In the genomic region with DNA sequence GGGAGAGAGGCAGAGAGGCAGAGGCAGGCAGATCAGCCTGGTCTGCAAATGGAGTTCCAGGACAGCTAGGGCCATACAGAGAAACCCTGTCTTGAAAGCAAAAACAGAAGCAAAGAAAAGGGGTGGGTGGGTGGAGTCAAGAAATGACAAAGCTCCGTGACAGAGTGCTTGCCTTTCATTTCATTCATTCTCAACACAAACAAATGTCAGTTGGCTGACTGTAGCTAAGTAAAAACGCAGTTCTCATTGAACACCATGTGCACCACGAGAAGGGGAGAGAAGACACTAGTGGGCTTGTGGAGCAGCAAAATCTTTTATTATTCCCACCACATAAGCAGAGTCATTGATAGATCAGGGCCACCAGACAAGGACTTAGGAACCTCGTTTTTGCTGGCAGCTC, we compare ENCODE assay signal across 33 mouse cellular contexts. TPM values are rescaled to one million over a fixed set of nuclear protein-coding genes. Genes with fewer than 3 reads are reported as not detected.
DNase-seq lines count a peak whose midpoint lies in the region; ATAC-seq and TF ChIP-seq lines count a peak whose summit lies in the region.
"Had no signal": no experiment of that assay in that cellular context is flagged by ENCODE, and none has a peak within 500 bp of the region (broad histone marks: within the 10 kb centered on the region; RNA-seq: fewer than 3 reads in every experiment).

No protein-coding gene starts in this region.

- TF ChIP-seq POLR2A in cerebellum, adult 2 months (IDR thresholded peaks at IDR 0.05; ENCODE audit: borderline replicate concordance, insufficient read depth, low read length) = no peak

- peaks cover 16% of the 10 kb centered on the region for H3K4me1 ChIP-seq in cerebellum, adult 2 months (ENCODE audit: control insufficient read depth, insufficient read depth, low read length)
- no peaks in the 10 kb centered on the region for H3K4me1 ChIP-seq in forebrain, postnatal 0 days (ENCODE audit: insufficient read depth)
- H3K4me1 ChIP-seq in forebrain, embryonic 11.5 days (replicated peaks; ENCODE audit: control insufficient read depth, insufficient read depth, low read length) = no peaks in the 10 kb centered on the region
- H3K4me1 ChIP-seq in liver, embryonic 13.5 days (replicated peaks) = peaks cover 58% of the 10 kb centered on the region
- H3K4me1 ChIP-seq in liver, embryonic 15.5 days (replicated peaks) = peaks cover 38% of the 10 kb centered on the region

- no peaks in the 10 kb centered on the region for H3K36me3 ChIP-seq in forebrain, postnatal 0 days (ENCODE audit: insufficient read depth)
- H3K36me3 ChIP-seq in forebrain, embryonic 11.5 days (ENCODE audit: control insufficient read depth, insufficient read depth, low read length) = no peaks in the 10 kb centered on the region
- no peaks in the 10 kb centered on the region for H3K36me3 ChIP-seq in liver, embryonic 13.5 days
- H3K36me3 ChIP-seq in liver, embryonic 15.5 days (replicated peaks) = no peaks in the 10 kb centered on the region
- H3K36me3 ChIP-seq: midbrain, embryonic 15.5 days; neural tube, embryonic 13.5 days had no signal

- WGBS in cerebellum, adult 2 months = 25% methylated on average over 4 of the region's 4 CpGs
- 12% methylated on average over 4 of the region's 4 CpGs for WGBS in forebrain, postnatal 0 days
- 46% methylated on average over 4 of the region's 4 CpGs for WGBS in forebrain, embryonic 11.5 days
- WGBS in liver, embryonic 13.5 days (ENCODE audit: insufficient replicate concordance) = 38% methylated on average over 4 of the region's 4 CpGs
- WGBS in liver, embryonic 15.5 days (ENCODE audit: insufficient replicate concordance) = 46% methylated on average over 4 of the region's 4 CpGs

- H3K27me3 ChIP-seq in cerebellum, adult 2 months (ENCODE audit: control insufficient read depth, insufficient read depth, low read length) = no peaks in the 10 kb centered on the region
- no peaks in the 10 kb centered on the region for H3K27me3 ChIP-seq in forebrain, postnatal 0 days (ENCODE audit: insufficient read depth, low read length)
- H3K27me3 ChIP-seq in forebrain, embryonic 11.5 days (ENCODE audit: control insufficient read depth, insufficient read depth, low read length) = no peaks in the 10 kb centered on the region
- no peaks in the 10 kb centered on the region for H3K27me3 ChIP-seq in liver, embryonic 13.5 days
- no peaks in the 10 kb centered on the region for H3K27me3 ChIP-seq in liver, embryonic 15.5 days
- H3K27me3 ChIP-seq: forebrain, embryonic 13.5 days; midbrain, embryonic 15.5 days; neural tube, embryonic 13.5 days; Patski had no signal

- DNase-seq in cerebellum, adult 2 months = peak; percentile 21 to 26
- DNase-seq in cerebellum, postnatal 25 days = no peak
- no peak for DNase-seq in forebrain, postnatal 0 days
- DNase-seq in forebrain, embryonic 11.5 days (ENCODE audit: low spot score) = no peak
- no peak for DNase-seq in liver, embryonic 13.5 days
- no peak for DNase-seq in liver
- DNase-seq in left cerebral cortex, adult 18-20 months (ENCODE audit: low spot score in 2 of 2) = no peak
- DNase-seq: adrenal gland, postnatal 36 days; gastrocnemius, adult 2 months; kidney, adult 18-20 months; layer of hippocampus, adult 9-11 months; lung, embryonic 14.5 days; retina, postnatal 1 day; right cerebral cortex, postnatal 25 days; spleen, adult 18-20 months had no signal

- peak; percentile 36; the same call in 1 of the 2 replicates for ATAC-seq in forebrain, postnatal 0 days
- no peak for ATAC-seq in forebrain, embryonic 11.5 days (replicated peaks; ENCODE audit: low FRiP score)
- ATAC-seq in liver, embryonic 13.5 days (ENCODE audit: low read depth) = no peak
- no peak for ATAC-seq in liver, embryonic 15.5 days (ENCODE audit: insufficient read depth)
- ATAC-seq: forebrain, embryonic 13.5 days; midbrain, embryonic 15.5 days; Patski had no signal

- H3K4me2 ChIP-seq in forebrain, postnatal 0 days (ENCODE audit: low read depth) = no peak overlapping the region
- no peak overlapping the region for H3K4me2 ChIP-seq in forebrain, embryonic 11.5 days (ENCODE audit: low read depth, low read length, severe bottlenecking)
- peak overlapping the region; percentile 30 for H3K4me2 ChIP-seq in liver, embryonic 13.5 days
- H3K4me2 ChIP-seq in liver, embryonic 15.5 days = peak overlapping the region; percentile 24; the same call in 1 of the 2 replicates
- H3K4me2 ChIP-seq: forebrain, embryonic 13.5 days; heart, embryonic 11.5 days; lung, embryonic 14.5 days; midbrain, embryonic 15.5 days; neural tube, embryonic 13.5 days had no signal

- H3K27ac ChIP-seq in cerebellum, adult 2 months (ENCODE audit: insufficient read depth, low read length) = peak overlapping the region; percentile 98
- no peak overlapping the region for H3K27ac ChIP-seq in forebrain, postnatal 0 days (ENCODE audit: low read depth, low read length)
- no peak overlapping the region for H3K27ac ChIP-seq in forebrain, embryonic 11.5 days (ENCODE audit: low read depth, low read length)
- H3K27ac ChIP-seq in liver, embryonic 13.5 days = no peak overlapping the region
- H3K27ac ChIP-seq in liver, embryonic 15.5 days (replicated peaks) = no peak overlapping the region
- H3K27ac ChIP-seq: forebrain, embryonic 13.5 days; left cerebral cortex, adult 2 months; midbrain, embryonic 15.5 days; neural tube, embryonic 13.5 days had no signal

- no peak overlapping the region for H3K9ac ChIP-seq in forebrain, postnatal 0 days
- no peak overlapping the region for H3K9ac ChIP-seq in forebrain, embryonic 11.5 days (ENCODE audit: low read length)
- peak overlapping the region; percentile 26 for H3K9ac ChIP-seq in liver, embryonic 13.5 days
- no peak overlapping the region for H3K9ac ChIP-seq in liver, embryonic 15.5 days
- H3K9ac ChIP-seq: forebrain, embryonic 13.5 days; lung, embryonic 14.5 days; midbrain, embryonic 15.5 days; neural tube, embryonic 13.5 days had no signal

- no peak overlapping the region for H3K4me3 ChIP-seq in cerebellum, adult 2 months (replicated peaks; ENCODE audit: insufficient read depth, low read depth, low read length)
- H3K4me3 ChIP-seq in forebrain, postnatal 0 days (ENCODE audit: low read depth, low read length) = no peak overlapping the region
- no peak overlapping the region for H3K4me3 ChIP-seq in forebrain, embryonic 11.5 days (ENCODE audit: low read depth, low read length)
- no peak overlapping the region for H3K4me3 ChIP-seq in liver, embryonic 13.5 days (replicated peaks)
- no peak overlapping the region for H3K4me3 ChIP-seq in liver, embryonic 15.5 days (replicated peaks)
- H3K4me3 ChIP-seq: forebrain, embryonic 13.5 days; gastrocnemius, adult 2 months; left cerebral cortex, adult 2 months; midbrain, embryonic 15.5 days; neural tube, embryonic 13.5 days had no signal

- TF ChIP-seq CTCF in cerebellum, adult 2 months (IDR thresholded peaks at IDR 0.05; ENCODE audit: borderline replicate concordance, insufficient read depth, low read depth, low read length) = no peak
- TF ChIP-seq CTCF in forebrain, postnatal 0 days (IDR thresholded peaks at IDR 0.05; ENCODE audit: low read depth) = no peak

- H3K9me3 ChIP-seq in forebrain, postnatal 0 days (ENCODE audit: low read length) = no peaks in the 10 kb centered on the region
- H3K9me3 ChIP-seq in forebrain, embryonic 11.5 days (ENCODE audit: control insufficient read depth, low read length) = no peaks in the 10 kb centered on the region
- H3K9me3 ChIP-seq in liver, embryonic 13.5 days (replicated peaks) = no peaks in the 10 kb centered on the region
- no peaks in the 10 kb centered on the region for H3K9me3 ChIP-seq in liver, embryonic 15.5 days (replicated peaks)
- H3K9me3 ChIP-seq: forebrain, embryonic 13.5 days; midbrain, embryonic 15.5 days; neural tube, embryonic 13.5 days had no signal

RNA-seq across cellular contexts. Expression of a gene that starts 5.3 kb away (rescaled TPM):
- polyA plus RNA-seq in cerebellum, adult 2 months (2012; rRNA removed) = 119 and 121 TPM in 2 replicates
- total RNA-seq in forebrain, postnatal 0 days (2014; rRNA removed) = 24.9 and 33.4 TPM in 2 replicates
- 17.5 and 34.3 TPM in 2 replicates for polyA plus RNA-seq in forebrain, postnatal 0 days (2015; fragmentation: Nextera tagmentation; extraction: Ambion mirVana)
- polyA plus RNA-seq in forebrain, embryonic 11.5 days (2014; fragmentation: Nextera tagmentation; extraction: Ambion mirVana) = 66.0 and 71.4 TPM in 2 replicates
- polyA plus RNA-seq in liver, embryonic 13.5 days (2015; fragmentation: Nextera tagmentation; extraction: Ambion mirVana) = 37.9 and 52.9 TPM in 2 replicates
- polyA plus RNA-seq in liver, embryonic 15.5 days (2015; fragmentation: Nextera tagmentation; extraction: Ambion mirVana) = 26.3 and 26.4 TPM in 2 replicates
- total RNA-seq in left cerebral cortex, adult 18-20 months (2021) = 10 to 100 TPM; 40.2 to 43.5 TPM

RNA-seq across cellular contexts. Expression of a gene that starts 22.8 kb away (rescaled TPM):
- 1.0 and 1.3 TPM in 2 replicates for polyA plus RNA-seq in cerebellum, adult 2 months (2012; rRNA removed)
- 0.24 and 9.9 TPM in 2 replicates for total RNA-seq in forebrain, postnatal 0 days (2014; rRNA removed)
- 2.2 and 2.4 TPM in 2 replicates for polyA plus RNA-seq in forebrain, postnatal 0 days (2015; fragmentation: Nextera tagmentation; extraction: Ambion mirVana)
- polyA plus RNA-seq in forebrain, embryonic 11.5 days (2014; fragmentation: Nextera tagmentation; extraction: Ambion mirVana) = 0.65 and 1.1 TPM in 2 replicates
- 0.08 TPM in 1 of 2 replicates, not detected in the other for polyA plus RNA-seq in liver, embryonic 13.5 days (2015; fragmentation: Nextera tagmentation; extraction: Ambion mirVana)
- polyA plus RNA-seq in liver, embryonic 15.5 days (2015; fragmentation: Nextera tagmentation; extraction: Ambion mirVana) = not detected in 2 replicates
- 1 to 10 TPM; 1.7 to 2.3 TPM for total RNA-seq in left cerebral cortex, adult 18-20 months (2021)
- total RNA-seq: adrenal gland, adult 18-20 months; adrenal gland, postnatal 36 days; gastrocnemius, adult 2 months; megakaryocyte-erythroid progenitor cell, adult 5-6 weeks had no signal
- polyA plus RNA-seq: heart, postnatal 0 days; large intestine, adult 2 months had no signal

RNA-seq across cellular contexts. Expression of a gene that starts 23.4 kb away (rescaled TPM):
- polyA plus RNA-seq in cerebellum, adult 2 months (2012; rRNA removed) = 0.88 and 1.0 TPM in 2 replicates
- not detected in 2 replicates for total RNA-seq in forebrain, postnatal 0 days (2014; rRNA removed)
- polyA plus RNA-seq in forebrain, postnatal 0 days (2015; fragmentation: Nextera tagmentation; extraction: Ambion mirVana) = 0.52 TPM in 1 of 2 replicates, not detected in the other
- not detected in 2 replicates for polyA plus RNA-seq in forebrain, embryonic 11.5 days (2014; fragmentation: Nextera tagmentation; extraction: Ambion mirVana)
- polyA plus RNA-seq in liver, embryonic 13.5 days (2015; fragmentation: Nextera tagmentation; extraction: Ambion mirVana) = not detected in 2 replicates
- polyA plus RNA-seq in liver, embryonic 15.5 days (2015; fragmentation: Nextera tagmentation; extraction: Ambion mirVana) = not detected in 2 replicates
- not detected for total RNA-seq in left cerebral cortex, adult 18-20 months (2021)
- total RNA-seq: adrenal gland, adult 18-20 months; adrenal gland, postnatal 36 days; gastrocnemius, adult 2 months; hematopoietic stem cell, adult 5-6 weeks; left cerebral cortex, adult 2 months; left cerebral cortex, postnatal 36 days; megakaryocyte-erythroid progenitor cell, adult 5-6 weeks had no signal
- polyA plus RNA-seq: cortical plate, adult 2 months; embryonic facial prominence, embryonic 11.5 days; forebrain, embryonic 13.5 days; heart, embryonic 11.5 days; heart, postnatal 0 days; kidney, embryonic 16.5 days; large intestine, adult 2 months; lung, embryonic 14.5 days; midbrain, embryonic 15.5 days; neural tube, embryonic 13.5 days; Patski; thymus, postnatal 0 days; urinary bladder, adult 2 months had no signal

RNA-seq across cellular contexts. Expression of a gene that starts 27.0 kb away (rescaled TPM):
- polyA plus RNA-seq in cerebellum, adult 2 months (2012; rRNA removed) = 0.08 and 0.11 TPM in 2 replicates
- 0.24 TPM in 1 of 2 replicates, not detected in the other for total RNA-seq in forebrain, postnatal 0 days (2014; rRNA removed)
- polyA plus RNA-seq in forebrain, postnatal 0 days (2015; fragmentation: Nextera tagmentation; extraction: Ambion mirVana) = not detected in 2 replicates
- polyA plus RNA-seq in forebrain, embryonic 11.5 days (2014; fragmentation: Nextera tagmentation; extraction: Ambion mirVana) = not detected in 2 replicates
- 0.05 TPM in 1 of 2 replicates, not detected in the other for polyA plus RNA-seq in liver, embryonic 13.5 days (2015; fragmentation: Nextera tagmentation; extraction: Ambion mirVana)
- polyA plus RNA-seq in liver, embryonic 15.5 days (2015; fragmentation: Nextera tagmentation; extraction: Ambion mirVana) = 0.03 and 0.16 TPM in 2 replicates
- total RNA-seq in left cerebral cortex, adult 18-20 months (2021) = under 1 TPM; 0.07 to 0.42 TPM
- total RNA-seq: hematopoietic stem cell, adult 5-6 weeks; left cerebral cortex, postnatal 36 days; megakaryocyte-erythroid progenitor cell, adult 5-6 weeks had no signal
- polyA plus RNA-seq: embryonic facial prominence, embryonic 11.5 days; forebrain, embryonic 13.5 days; heart, embryonic 11.5 days; heart, postnatal 0 days; kidney, embryonic 16.5 days; neural tube, embryonic 13.5 days had no signal

Comparison
In these comparisons a context has a peak if more than half of its experiments do, and no peak if none do; other contexts are left out.
1. DNase-seq: peak in cerebellum, adult 2 months (2 of 2); none in cerebellum, postnatal 25 days (0 of 2), forebrain, postnatal 0 days (single experiment), forebrain, embryonic 11.5 days (single experiment), liver, embryonic 13.5 days (single experiment), liver (single experiment) and left cerebral cortex, adult 18-20 months (0 of 2).
2. H3K4me2 ChIP-seq: peak in liver, embryonic 13.5 days (single experiment) and liver, embryonic 15.5 days (single experiment); none in forebrain, postnatal 0 days (single experiment) and forebrain, embryonic 11.5 days (single experiment).